Mouse (Mus musculus) right cerebral cortex, adult 18-20 months (tissue): ENCODE data around the gene Gm10409.
"Not testable (repeated sequence)": the region's sequence is repeated elsewhere in the genome, so short reads cannot be mapped to it uniquely, and the experiment has no call there.

ENCODE experiments used
- DNase-seq: peaks from one replicate; pipeline ENCODE4 v3.0.0; 2022; ENCODE audit warnings: mixed read lengths

Gm10409 gene

DNA sequence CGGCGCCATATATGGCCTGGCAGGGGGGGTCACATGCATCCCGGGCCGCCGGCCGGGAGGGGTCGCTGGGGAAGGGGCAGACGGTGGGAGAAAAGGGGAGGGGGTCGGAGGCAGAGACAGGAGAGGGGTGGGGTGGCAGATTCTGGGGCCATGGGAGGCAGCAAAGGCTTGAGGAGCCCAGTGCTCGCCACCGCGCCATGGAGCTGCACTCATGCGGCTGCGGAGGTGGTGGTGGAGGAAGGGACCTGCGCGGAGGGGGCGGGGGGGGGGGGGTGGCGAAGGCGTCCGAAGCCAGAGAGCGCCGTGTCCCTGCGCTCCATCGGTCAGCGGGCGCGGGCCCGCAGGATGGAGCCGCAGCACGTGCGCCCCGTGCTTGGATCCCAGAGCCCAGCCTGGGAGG is at the start of gene Gm10409:
Gm10409 (plus strand) TSS at position 301 of the 400 bp plus-strand sequence.
- DNase-seq = not testable (repeated sequence)

- DNase-seq = not testable (repeated sequence)
Observed at GRCm38 (mm10) chr14:3394793-3395192, 17.6 kb upstream of the Gm10409 start, which contains the start of gene Gm10413. TSS of gene Gm10413 (plus strand) at chr14:3395093.

- DNase-seq = not testable (repeated sequence)
Observed at GRCm38 (mm10) chr14:3427803-3428202, 15.4 kb downstream of the Gm10409 start, which contains the start of gene Gm3005. TSS of gene Gm3005 (plus strand) at chr14:3428103.

- not testable (repeated sequence) for DNase-seq
Observed at GRCm38 (mm10) chr14:3449079-3449478, 36.7 kb downstream of the Gm10409 start, which contains the start of gene Gm10408. TSS of gene Gm10408 (plus strand) at chr14:3449379.
